Mouse (Mus musculus) layer of hippocampus, adult 9-11 months (tissue): ENCODE results near the gene Rad51b.

Experiments
- DNase-seq: peaks from one replicate; pipeline ENCODE4 v3.0.0; 2022

The Rad51b gene

GRCm38 (mm10) chr12:79663893-79664574 is 367.0 kb downstream of the Rad51b start:
- DNase-seq: no peak

- no peak for DNase-seq
Measured at GRCm38 (mm10) chr12:79674846-79675439, 377.9 kb downstream of the Rad51b start.

- no peak for DNase-seq
Measured at GRCm38 (mm10) chr12:79675440-79676176, 378.5 kb downstream of the Rad51b start.

GRCm38 (mm10) chr12:79676251-79676650 is 379.2 kb downstream of the Rad51b start:
- DNase-seq: no peak

GRCm38 (mm10) chr12:79676896-79677295 is 379.8 kb downstream of the Rad51b start:
- DNase-seq: no peak

GRCm38 (mm10) chr12:79679251-79679901 is 382.3 kb downstream of the Rad51b start:
- DNase-seq: no peak

GRCm38 (mm10) chr12:79679941-79680697 is 383.0 kb downstream of the Rad51b start:
- peak; percentile 62 for DNase-seq

- no peak for DNase-seq
Measured at GRCm38 (mm10) chr12:79680698-79681072, 383.6 kb downstream of the Rad51b start.

- no peak for DNase-seq
Measured at GRCm38 (mm10) chr12:79681571-79681970, 384.5 kb downstream of the Rad51b start.

- DNase-seq: no peak
Measured at GRCm38 (mm10) chr12:79683350-79683749, 386.3 kb downstream of the Rad51b start.

GRCm38 (mm10) chr12:79683759-79684158 is 386.7 kb downstream of the Rad51b start:
- DNase-seq: no peak

GRCm38 (mm10) chr12:79684338-79684737 is 387.3 kb downstream of the Rad51b start:
- DNase-seq: no peak

- DNase-seq: no peak
Measured at GRCm38 (mm10) chr12:79686594-79687325, 389.7 kb downstream of the Rad51b start.

GRCm38 (mm10) chr12:79687683-79688386 is 390.8 kb downstream of the Rad51b start:
- DNase-seq: no peak

- no peak for DNase-seq
Measured at GRCm38 (mm10) chr12:79689299-79689698, 392.2 kb downstream of the Rad51b start.

- no peak for DNase-seq
Measured at GRCm38 (mm10) chr12:79691929-79692862, 395.1 kb downstream of the Rad51b start.

- DNase-seq: no peak
Measured at GRCm38 (mm10) chr12:79695832-79696434, 398.9 kb downstream of the Rad51b start.

- DNase-seq: no peak
Measured at GRCm38 (mm10) chr12:79703555-79703954, 406.5 kb downstream of the Rad51b start.

GRCm38 (mm10) chr12:79705501-79706266 is 408.6 kb downstream of the Rad51b start:
- no peak for DNase-seq
